Mouse (Mus musculus) thymus, postnatal 14 days (tissue): ENCODE data around the gene Olfr412.

Source experiments
- DNase-seq: peaks from one replicate; pipeline ENCODE4 v3.0.0; 2021

Gene Olfr412

DNA sequence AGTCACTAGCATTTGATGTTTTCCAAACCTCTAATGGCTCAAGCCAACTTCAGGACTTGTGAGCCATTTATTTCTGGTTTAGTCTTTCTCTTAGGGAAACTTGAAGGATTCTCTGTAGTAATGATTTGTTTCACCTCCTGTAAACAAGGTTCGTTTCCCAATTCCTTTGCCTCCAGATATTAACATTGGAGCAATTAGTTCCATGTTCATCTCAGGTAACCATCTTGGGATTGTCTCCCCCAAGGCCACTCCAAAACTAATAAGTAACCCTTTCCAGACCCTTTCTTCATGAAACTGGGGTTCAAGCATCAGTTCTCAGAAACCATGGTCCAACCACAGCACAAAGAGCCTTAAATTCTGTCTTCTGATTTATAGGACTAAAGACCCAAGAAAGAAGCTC, at the start of gene Olfr412:
Gene Olfr412, plus strand, starts transcription at position 301 of the 400 bp plus-strand sequence.
- no peak for DNase-seq

DNA sequence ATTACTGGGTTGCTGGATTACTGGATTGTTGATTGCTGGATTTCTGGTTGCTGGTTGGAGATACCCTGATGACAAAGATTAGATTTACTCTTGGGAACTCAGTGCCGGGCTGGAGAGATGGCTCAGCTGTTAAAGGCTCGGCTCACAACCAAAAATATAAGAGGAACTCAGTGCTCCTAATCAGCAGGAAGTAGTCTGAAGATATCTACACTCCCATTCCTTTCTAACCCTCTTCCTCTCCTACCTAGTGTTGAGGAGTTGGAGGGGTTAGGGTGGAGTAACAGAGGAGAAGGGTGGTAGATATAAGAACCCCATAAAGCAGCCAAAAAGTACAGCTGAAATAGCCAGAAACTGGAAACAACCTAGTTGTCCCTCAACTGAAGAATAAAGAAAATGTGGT, 35.8 kb upstream of the Olfr412 start:
- no peak for DNase-seq

DNA sequence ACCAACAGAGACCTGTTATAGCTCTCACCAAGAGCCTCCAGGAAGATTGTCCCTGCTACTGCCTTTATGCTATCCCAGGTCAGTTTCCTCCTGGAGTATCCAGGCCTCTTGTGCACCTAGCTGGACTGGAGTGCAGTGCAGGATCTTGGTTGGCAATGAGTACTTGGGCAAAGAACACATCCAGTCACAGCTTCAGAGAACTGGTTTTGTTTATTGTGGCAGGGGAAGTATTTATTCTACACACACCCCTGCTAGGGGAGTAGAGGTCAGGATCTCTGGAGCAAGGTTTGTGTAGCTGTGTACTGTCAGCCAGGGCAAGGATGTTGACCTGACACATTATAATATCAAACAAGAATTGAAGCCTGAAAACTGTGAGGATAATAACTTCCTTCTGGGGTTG, 33.1 kb upstream of the Olfr412 start:
- no peak for DNase-seq

DNA sequence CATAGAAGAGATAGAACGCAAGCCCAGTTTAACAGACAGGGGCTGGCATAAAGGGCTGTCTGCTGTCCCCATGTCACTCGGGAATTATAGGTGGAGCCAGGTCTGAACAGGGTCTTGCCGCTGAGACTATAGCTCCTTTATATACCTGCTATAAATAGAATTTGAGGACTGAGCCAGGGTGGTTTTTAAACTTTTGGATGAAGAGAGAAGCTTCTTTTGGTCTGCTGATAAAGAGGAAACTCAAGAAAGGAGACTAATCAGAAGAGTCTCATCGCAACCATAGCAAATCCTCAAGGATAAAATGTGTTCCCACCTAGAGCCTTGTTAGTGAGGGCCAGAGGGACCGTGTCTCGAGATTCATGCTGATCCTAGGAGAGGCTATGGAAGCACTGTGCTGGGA, 23.9 kb upstream of the Olfr412 start, which contains the start of gene Olfr410:
Gene Olfr410, minus strand, starts transcription at position 101 of the 400 bp plus-strand sequence.
- no peak for DNase-seq

DNA sequence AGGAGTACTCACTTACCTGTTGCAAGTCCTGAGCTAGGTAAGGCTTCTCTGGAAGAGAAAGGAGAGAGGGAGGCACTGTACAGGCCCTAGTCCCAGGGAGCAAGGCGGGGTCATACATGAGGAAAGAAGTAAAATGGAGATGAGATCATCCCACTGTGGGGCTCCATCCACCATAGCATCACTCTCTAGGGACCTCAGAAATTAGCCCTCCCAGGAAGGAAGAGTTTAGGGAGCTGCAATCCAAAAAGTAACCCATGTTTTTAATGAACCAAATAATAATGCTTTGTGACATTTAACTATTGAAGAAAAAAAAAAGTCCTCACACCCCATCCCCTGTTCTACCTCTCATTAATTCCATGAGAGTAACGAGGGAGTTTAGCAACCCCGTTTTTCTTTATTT, 9.3 kb upstream of the Olfr412 start, which contains the start of gene Olfr411:
Gene Olfr411, minus strand, starts transcription at position 101 of the 400 bp plus-strand sequence.
- DNase-seq = no peak

DNA sequence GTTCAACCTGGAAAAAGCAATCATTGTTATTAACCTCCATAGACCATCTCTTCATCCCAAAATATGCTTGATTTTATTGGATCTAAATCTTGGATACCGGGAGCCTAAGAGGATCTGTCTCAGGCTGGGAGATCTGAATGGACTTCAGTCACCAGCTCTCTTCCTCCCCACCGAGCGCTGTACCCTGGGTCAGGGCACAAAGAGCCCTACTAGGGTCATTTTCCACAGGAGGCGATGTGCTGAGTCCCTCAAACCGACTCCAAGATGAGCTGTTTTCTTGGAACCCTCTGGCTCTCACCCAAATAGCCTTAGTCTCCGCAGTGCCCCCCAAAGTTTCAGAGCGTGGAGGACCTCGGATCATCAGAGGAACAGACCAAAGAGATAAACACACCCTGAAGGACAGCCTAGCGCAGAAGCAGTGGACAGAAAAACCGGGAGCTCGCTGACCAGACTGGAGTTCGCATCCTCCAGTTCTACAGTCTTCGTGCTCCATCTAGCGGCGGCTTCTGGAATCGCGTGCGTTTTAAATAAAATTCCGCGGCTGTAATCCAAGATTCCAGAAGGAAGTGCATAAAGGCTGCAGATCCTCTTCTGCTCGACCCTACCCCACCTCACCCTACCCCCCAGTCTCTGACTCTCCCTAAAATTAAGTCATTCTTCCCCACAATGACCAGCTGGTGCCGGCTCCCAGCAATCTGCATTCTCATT, 9.7 kb downstream of the Olfr412 start:
- peak; percentile 53 for DNase-seq

DNA sequence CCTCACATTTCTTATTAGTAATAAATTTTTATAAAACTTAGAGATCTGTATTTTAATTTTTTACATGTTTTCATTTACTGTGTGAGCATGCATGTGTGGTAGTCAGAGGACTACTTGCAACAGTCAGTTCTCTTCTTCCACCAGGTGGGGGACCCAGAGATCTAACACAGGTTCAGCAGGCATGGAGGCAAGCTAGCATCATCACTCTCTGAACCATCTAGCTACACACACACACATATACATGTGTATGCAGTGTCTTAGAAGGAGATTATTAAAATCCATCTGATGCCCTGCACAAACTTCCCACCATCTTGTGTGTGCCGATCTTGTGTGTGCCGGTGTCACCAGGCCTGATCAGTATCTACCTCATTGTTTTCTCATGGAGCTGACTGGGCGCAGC, 15.0 kb downstream of the Olfr412 start:
- DNase-seq = peak; percentile 48

DNA sequence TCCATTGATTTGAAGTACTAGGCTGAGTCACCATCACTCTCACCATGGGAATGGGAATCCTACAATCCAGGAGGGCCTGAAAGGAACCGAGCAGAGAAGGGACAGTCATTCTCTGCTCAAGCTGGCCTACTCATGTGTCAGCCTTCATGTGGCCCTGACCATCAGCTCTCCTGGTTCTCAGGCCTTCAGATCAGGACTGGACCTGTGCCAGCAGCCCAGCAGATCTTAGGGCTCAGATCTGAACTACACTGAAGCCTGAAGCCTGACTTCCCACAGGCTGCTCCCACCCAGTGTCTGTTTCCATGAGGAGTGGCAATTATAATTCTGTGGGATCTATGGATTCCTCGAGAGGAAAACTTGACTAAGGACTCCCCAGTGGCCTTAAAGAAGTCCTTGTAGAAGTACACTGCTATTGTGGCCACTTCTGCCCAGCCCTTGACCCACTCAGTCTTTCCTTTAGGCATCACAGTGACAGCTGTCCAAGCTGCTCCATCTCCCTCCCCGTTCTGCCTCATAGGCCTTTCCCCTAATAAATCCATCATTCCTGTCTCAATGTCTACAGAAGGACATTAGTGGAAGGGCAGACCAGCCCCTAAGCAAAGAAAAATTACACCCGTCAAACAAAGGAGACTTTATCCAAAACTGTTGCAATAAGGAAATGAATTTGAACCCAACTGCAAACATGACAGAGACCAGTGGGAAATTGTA, 17.5 kb downstream of the Olfr412 start:
- no peak for DNase-seq

DNA sequence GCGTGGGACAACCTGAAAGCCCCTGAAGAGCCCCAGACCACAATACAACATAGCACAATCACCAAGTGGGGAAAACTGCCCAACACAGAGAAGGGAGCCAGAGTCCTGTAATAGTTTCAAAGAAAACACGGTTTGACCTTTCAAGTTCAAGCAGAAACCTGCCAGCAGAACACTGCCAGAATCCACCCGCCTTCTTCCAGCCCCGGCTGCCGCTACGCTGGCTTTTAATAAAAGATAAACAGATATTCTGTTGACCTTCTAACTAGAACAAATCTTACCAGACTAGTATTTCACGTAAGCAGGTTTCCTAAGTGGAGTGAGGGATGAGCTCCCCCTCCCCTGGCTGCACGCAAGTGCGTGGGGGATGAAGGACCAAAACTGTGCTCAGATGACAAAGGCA, 23.8 kb downstream of the Olfr412 start:
- DNase-seq = no peak

DNA sequence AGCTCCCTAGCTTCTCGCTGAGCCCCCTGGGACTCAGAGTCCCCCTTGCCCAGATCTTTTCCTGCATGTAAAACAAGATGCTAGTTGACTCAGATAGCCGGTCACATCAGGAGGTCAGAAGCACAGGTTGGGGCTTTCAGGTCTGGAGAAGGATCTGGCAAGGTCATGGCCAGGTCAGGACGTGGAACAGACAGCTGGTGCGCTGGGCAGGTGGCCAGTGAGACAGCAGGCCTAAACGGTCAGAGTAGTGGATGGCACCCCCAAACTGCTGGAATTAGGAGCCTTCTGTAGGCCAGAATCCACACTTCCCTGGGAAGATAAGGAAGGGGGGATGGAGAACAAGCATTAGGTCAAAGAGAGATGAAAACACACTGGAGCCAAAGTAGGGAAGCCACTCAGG, 25.3 kb downstream of the Olfr412 start:
- no peak for DNase-seq

DNA sequence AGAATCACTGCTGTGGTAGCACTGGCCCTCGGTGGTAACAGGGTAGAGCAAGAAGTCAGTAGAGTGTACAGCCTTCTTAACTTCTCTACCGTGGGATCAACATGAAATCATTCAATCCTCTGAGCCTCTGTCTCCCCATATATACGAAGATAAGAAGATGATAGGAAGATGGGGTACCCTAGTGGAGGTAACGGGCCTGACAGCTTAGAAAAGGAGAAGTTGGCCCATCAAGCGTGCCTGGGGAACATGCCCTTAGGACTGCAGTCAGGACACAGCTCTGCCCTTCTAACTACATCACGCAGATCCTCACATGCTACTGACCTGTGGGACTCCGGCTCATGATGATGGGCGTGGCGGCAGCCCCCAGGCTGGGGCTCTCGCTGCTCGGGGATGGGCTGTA, 30.0 kb downstream of the Olfr412 start:
- DNase-seq = no peak

DNA sequence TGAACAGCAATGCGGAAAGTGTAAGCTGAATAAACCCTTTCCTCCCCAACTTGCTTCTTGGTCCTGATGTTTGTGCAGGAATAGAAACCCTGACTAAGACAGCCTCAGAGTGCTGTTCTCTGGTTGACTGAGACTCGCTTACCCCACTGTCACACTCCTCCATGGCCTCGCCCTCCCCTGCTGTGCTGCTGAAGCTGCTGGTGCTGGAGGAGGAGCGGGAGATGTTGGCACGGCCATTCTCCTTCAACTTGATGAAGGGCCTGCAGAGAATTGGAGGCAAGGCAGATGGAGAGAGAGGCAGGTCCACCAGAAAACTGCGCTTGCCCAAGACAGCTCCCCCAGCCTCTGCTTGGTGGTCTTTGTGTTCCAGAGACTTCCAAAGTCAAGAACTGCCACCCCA, 31.0 kb downstream of the Olfr412 start:
- DNase-seq = no peak

DNA sequence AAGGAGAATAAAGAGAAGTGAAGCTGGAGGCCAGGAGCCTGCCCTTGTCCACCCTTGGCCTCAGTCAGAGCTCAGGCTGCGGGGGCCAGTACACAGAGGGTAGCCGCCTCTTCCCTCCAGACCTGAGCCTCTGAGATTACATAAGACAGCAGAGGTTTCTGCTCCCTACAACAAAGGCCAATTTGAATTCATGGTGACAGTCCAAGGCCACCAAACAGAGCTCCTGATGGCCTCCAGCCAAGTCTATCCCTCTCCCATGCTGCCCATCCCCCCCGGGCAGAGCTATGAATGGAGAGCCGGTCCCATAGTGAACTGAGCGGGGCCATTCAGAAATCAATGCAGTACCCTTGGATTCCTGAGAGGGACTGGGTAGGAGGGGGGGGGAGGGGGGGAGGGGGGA, 31.6 kb downstream of the Olfr412 start:
- DNase-seq = no peak

DNA sequence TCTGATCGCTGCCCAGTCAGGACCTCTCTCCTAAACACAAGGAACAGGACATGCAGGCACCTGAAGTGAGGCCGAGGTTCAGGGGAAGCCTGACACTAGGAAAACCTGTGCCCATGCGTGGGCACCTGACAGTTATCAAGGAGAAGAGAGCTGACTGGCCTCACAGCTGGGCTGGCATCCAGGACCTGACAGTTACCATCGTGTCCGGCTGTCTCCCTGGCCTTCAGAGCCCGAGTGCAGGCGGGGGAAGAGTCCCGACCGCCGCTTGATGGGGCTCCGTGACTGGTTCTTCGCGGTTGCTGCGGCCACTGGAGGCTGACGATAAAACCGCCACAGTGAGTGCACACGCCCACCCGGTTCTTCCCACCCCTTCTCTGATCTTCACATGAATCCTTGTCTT, 33.7 kb downstream of the Olfr412 start:
- no peak for DNase-seq

DNA sequence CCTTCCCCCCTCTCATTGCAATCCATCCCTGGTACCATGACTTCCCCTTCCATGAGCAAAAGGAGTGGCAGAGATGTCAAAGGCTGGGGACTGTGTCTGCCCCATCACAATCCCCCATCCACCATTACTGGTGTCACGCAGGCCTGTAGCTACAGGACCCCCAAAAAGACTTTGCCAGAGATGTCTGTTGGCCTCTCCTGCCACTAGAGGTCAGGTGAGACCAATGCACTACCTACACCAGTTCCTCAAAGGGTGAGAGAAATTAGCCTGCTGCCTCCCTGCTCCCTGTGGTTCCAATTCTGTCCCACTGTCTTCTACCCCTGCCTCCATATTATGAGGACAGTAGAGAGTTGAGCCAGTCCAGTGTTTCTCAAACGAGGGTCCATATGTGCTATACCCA, 40.3 kb downstream of the Olfr412 start:
- peak; percentile 51 for DNase-seq

DNA sequence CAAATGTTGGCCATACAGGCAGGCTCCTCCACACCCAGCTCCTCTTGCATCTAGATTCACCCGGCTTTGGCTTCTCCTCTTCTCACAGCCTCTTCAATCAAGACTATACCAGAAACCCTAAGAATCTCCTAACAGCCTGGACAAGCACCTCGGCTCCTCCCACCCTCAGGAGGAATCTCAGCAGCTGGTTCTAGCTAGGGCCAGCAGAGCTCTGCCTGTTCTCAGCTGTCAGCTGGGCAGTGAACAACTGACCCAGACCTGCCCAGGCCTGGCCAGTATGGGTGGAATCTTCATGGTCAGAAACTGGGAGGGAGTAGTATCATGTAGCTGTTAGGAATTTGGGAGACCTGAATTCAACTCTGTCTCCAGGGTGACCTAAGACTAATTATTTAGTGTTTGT, 42.3 kb downstream of the Olfr412 start:
- no peak for DNase-seq

DNA sequence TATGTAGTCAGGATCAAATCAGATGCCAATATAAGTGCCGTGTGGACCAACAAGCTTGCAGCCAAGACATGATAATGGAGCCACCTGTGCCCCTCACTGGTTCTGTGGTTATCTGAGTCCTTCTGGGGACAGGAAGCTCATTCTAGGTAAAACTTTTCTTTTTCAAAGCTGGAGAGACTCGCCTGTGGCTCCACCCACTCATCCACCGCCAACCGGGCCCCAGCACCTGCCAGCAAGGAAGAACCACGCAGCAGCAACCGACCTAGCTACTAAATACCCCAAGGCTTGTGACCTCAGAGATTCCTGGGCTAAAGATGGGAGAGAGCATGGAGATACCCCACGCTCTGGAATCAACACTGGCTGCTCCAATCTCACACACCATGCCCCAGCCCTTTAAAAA, 43.3 kb downstream of the Olfr412 start:
- peak; percentile 73 for DNase-seq

DNA sequence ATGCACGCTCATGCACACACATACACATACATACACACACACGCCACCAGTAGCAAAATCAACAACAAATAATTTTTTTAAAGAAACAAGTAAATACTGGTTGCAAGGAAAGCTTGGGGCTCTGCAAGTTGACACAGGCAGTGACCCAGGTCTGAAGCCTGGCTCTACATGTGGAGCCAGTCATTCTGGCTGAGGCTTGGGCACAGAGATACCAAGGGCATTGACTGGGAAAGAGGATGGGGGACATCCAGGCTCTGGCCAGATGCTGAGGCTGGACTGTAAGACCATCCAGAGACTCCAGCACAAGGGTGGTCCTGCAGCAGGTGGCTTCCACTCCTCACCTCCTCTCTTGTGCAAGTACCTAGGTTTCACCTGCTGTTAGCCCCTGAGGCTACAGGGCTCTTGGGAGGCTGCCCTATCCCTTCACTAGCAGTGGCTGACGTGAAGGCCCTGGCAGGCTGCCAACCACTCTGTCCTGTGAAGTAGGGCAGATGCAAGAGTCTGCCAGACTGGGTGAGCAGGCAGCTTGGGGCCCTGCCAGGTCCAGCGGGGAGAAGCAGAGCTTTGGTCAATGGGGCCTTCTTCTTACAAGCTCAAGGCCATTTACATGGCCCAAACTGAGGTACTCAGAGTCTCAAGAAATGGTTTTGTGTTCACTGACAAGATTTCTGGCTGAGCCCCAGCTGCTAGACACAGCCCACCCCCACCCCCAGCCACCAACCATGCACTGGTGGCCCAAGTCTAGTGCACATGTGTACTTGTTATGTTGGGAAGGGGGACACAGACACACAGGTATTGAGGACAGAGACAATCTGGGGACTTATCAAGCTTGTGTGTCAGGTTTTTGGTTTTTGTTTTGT, 46.9 kb downstream of the Olfr412 start:
- peak; percentile 55 for DNase-seq

DNA sequence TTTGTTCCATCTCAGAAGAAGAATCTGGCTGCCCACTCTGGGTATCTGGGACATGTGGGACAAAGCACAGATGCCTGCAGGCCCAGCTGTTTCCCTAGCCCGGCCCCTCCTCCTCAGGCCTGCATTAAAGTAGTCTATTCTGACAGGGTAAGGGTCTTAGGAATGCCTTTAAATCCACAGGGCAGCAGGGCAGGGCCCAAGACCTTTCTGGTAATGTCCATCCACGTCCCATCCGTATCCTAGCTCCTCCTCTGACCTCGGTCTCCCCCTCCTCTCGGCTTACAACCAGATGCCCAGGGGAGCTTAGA, 47.5 kb downstream of the Olfr412 start:
- DNase-seq = no peak

DNA sequence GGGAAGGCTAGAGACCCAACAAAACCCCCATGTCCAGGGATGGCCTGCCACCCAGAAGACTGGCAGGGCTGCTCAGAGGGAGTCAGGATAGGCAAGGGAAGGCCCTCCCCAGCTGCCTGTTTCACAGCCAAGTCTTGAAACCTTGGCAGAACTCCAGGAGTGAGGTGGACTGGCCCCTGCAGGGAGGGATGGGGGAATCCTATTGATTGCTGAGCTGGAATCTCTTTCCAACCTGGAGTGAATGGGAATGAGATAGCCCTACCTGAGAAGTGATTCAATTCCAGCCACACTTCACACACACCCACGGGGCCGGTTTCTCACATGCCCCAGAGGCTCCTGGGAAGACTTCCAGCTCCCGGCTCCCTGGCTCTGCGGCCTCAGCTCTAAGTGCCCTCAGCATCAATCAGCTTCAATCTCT, 47.9 kb downstream of the Olfr412 start:
- no peak for DNase-seq

DNA sequence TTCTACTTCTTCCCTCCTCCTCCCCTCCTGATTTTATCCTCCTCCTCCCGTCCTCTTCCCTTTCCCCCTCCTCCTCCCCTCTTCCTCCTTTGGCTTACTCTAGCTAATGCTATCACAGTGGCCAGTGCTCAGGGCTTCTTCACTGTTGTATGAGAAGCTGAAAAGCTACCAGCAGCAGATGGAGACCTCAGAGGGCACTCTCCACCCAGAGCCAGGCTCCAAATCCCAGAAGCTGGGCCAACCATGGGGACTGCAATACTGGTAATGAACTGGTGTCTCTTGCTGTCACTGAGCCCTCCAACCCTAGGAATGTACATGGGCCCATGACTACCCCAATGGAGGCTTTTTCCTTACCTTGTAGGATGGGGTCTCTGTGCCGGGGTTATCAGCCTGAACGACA, 50.1 kb downstream of the Olfr412 start:
- no peak for DNase-seq

DNA sequence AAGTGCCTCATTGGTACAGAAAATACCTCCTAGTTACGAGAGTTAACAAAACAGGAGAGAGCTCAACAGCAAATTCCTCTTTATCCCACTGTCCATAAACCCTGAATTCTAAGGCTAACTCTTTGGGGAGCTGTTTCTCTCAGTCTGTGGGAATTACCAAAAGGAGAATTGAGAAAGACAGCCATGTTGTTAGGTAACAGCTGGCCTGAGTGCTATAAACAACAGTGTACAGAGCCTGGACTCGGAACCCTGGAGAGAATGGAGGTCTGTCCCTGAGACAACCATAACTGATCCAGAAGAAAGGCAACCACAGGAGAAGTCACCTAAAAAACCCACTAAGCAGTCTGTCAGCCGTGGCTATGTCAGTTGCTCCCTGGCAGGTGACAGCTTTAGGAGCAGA, 50.6 kb downstream of the Olfr412 start:
- no peak for DNase-seq

DNA sequence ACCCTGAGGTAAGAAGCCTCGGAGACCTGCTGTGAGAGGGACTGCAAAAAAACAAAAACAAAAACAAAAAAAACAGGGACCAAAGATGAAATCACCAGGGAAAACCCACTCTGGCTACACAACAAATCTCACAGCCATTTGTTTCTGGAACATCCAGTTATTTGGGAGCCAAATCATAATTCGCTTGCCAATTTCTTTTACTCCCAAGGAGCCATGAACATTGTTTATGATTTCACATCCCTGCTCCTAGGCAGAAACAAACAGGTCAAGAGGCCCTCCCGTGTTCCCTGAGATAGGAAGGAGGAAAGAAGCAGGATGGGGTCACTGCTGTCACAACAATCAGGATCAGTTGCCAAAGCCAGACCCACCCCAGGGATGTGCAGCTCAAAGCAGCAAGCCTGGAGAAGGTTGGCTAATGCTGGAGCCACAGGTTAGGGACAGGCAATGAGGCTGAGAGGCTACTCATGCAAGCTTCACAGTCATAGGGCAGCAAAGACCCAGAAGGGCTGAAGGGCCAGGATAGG, 51.6 kb downstream of the Olfr412 start:
- no peak for DNase-seq

DNA sequence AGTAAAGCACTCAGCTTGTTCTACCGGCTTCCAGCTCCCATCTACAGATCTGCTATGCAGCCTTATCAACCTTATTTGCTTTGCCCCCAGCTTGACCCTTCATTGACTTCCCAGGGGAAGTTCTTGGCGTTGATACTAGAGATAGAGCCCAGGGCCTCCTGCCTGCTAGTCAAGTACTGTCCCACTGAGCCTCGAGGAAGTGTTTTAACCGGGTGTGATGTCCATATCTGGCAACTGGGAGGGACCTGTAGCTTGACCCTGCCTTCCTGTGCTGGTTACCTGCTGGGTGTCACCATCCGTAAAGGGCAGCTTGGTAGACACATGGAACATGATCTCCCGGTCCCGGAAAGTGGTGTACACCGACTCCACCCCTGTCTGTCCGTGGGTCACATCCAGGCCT, 52.2 kb downstream of the Olfr412 start:
- DNase-seq = no peak
